Mouse (Mus musculus) left cerebral cortex, adult 2 months (tissue): ENCODE measurements around the gene Angptl2. TPM values are rescaled to one million over a fixed set of nuclear protein-coding genes. Genes with fewer than 3 reads are reported as not detected.

Experiments
- DNase-seq, 2 experiments: peaks; one replicate each; pipeline ENCODE4 v3.0.0; 2021 to 2022; ENCODE audit warnings: low spot score in 2 of 2, mixed read lengths in 1 of 2; ENCODE audit errors: extremely low spot score in 1 of 2
- H3K27ac ChIP-seq: fragments of 200-600 bp; 2 replicates; pipeline ENCODE4 v1.8.1; 2022
- H3K4me3 ChIP-seq: fragments of 200-600 bp; 2 replicates; pipeline ENCODE4 v1.8.1; 2022
- CTCF ChIP-seq: fragments of 200-600 bp; IDR thresholded peaks from 2 replicates; pipeline ENCODE4 v1.8.1; 2022; ENCODE audit warnings: antibody characterized with exemption, mild to moderate bottlenecking, moderate library complexity
- intact Hi-C: fragments of 180-260 bp; cut with DNase I; formaldehyde crosslinking; loops from one replicate; pipeline ENCODE4 v1.15.1; 2025
- total RNA-seq, 2 experiments: library from RNA; stranded (reverse); gene quantifications; 2 replicates each; pipeline ENCODE4 v1.2.3; 2021

Angptl2 gene
- total RNA-seq, 2 experiments from 2014 or later: 2.1 to 2.9 TPM

DNA sequence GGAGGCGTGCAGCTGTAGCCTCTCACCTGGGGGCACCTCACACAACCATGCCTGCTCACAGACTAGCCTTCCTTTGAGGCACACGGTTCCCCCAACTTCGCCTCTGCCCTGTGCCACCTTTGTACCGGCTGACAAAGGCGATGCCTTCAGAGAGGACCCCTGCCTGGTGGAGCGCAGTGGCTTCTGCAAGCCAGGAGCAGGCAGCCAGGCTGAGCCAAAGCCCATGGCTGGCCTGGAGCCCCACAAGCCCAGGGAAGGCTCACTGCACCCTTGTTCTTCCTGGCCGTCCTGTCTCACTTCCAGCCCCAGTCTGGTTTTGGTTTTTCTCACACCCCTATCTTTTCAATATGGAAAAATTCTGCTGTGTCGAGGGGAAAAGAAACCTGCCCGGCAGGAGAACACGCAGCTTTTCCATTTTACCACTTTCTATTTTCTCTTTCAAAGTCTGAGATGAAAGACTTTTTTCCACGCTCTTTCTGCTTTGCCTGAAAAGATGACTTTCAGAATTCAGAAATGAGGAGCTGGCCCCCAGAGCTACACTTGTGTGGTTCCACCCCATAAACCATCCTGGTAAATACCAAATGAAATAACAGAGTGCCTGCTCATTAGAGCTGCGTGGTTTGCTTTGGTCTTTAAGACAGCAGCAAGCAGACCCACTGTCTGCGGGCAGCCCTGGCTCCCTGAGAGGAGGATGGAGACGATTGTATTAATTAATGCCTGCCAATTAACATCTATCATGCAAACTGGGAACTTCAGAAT lies 36.5 kb upstream of the Angptl2 start:
- no peak for TF ChIP-seq CTCF
- Histone ChIP-seq H3K27ac (peak overlapping the region; percentile 53; the same call in 1 of the 2 replicates), H3K4me3 (no peak overlapping the region)
- intact Hi-C loops: no loop called here
- DNase-seq: no peak

DNA sequence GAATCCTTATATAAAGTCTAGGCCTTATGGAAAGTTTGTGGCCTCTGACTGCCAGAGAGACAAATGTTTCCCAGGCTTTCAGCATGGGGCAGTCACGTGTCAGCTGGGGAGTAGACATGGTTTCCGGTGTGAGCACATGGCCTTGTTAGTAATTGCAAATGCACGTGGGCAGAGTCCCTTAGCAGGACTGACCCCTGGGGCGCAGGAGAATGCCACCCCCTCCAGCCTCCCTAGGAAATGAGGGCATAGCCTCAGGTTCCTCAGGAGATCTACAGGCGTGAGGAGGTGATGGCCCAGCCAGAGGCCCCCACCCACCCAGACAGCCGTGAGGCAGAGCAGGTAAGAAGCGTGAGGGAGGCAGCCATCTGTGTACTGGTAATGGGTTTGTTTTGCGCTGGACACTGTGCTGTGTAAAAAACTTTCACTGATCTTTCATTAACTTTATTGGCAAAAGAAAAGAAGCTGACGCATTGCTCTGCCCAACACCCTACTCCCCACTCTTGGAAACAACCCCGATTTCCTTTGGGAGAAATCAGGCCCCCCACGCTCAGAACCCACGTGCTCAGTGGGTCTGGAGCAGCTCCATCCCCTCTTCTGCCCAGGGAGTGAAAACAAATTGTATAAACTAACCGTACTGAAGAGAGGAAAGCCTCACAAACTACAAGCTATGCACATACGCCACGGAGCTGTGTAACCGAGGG lies 35.8 kb upstream of the Angptl2 start:
- H3K4me3 ChIP-seq: no peak overlapping the region
- DNase-seq: no peak
- intact Hi-C loops: no loop called here
- H3K27ac ChIP-seq: peak overlapping the region; percentile 38; the same call in 1 of the 2 replicates
- no peak for TF ChIP-seq CTCF

DNA sequence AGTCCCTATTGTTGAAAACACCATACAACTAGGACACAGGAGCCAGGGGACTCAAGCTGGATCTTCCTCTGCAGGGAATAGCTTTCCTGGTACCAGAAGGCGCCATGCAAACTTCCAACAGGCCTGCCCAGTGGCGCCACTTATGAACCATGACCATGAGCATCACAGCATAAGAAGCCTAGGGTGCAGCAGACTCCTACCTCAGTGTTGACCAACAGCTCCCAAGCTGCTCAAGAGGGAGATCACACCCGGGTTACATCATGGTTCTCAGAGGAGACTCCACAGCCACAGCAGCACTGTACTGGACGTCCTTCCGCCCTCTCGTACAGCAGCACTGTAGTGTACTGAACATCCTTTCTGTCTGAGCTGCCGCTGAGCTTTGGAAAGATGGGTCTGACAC lies 32.5 kb upstream of the Angptl2 start:
- intact Hi-C loops: no loop called here
- Histone ChIP-seq H3K27ac (no peak overlapping the region), H3K4me3 (no peak overlapping the region)
- no peak for DNase-seq
- no peak for TF ChIP-seq CTCF

DNA sequence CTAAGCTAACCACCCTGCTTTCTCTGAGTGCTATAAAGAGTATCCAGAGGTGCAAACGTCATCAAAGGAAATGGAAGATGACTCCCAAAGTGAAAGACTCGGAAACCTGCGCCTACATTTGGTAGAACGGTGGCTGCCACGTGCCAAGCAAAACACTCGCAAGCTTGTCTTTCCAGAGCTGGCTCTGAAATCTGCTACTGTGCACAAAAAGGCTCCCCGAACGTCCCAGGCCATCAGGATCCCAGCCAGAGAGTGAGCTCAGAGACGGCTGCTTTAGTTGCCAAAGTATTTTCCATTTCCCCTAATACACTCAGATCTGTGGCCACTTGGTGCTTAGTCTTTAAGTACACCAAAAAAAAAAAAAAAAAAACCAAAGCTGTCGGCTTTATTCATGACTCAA lies 31.2 kb upstream of the Angptl2 start:
- no peak for TF ChIP-seq CTCF
- intact Hi-C loops: no loop called here
- DNase-seq: no peak
- Histone ChIP-seq H3K27ac (no peak overlapping the region), H3K4me3 (no peak overlapping the region)

DNA sequence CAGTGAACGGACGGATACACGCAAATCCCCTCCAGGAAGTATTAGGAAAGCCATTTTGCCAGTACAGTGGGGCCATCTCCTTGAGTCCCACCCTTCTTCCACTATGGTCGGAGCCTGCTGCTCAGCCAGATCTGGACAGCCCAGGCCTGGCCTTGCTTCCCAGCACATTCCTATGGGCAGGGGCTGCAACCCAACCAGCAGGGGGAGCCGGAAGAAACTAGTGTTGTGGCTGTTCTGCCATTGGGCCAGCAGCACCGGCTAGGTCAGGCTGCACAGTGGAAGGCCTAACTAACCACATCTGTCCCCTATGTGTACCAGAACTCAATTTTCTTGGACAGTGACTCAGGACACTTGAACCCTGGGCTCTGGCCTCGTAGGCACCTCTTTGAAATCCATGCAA lies 30.6 kb upstream of the Angptl2 start:
- H3K4me3 ChIP-seq: no peak overlapping the region
- no peak for DNase-seq
- H3K27ac ChIP-seq: no peak overlapping the region
- intact Hi-C loops: no loop called here
- TF ChIP-seq CTCF: peak; percentile 51

DNA sequence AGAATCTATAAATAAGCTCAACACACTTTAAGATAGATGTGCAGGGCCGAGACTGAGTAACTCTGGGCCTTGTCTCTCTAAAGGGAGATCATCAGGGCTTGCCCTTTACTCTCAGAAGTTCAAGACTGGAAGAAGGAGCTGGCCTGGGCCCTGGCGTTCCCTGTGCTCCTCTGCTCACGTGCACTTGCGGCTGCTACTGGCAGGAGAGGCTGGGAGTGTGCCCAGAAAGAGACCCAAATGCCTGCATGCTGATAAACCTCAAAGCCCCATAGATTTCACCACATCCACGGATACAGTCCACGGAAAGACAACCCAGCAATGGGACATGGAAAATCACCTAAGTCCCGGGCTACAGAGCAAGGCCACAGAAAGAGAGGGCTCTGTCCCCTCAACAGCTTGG lies 29.4 kb upstream of the Angptl2 start:
- intact Hi-C loops: no loop called here
- H3K4me3 ChIP-seq: no peak overlapping the region

DNA sequence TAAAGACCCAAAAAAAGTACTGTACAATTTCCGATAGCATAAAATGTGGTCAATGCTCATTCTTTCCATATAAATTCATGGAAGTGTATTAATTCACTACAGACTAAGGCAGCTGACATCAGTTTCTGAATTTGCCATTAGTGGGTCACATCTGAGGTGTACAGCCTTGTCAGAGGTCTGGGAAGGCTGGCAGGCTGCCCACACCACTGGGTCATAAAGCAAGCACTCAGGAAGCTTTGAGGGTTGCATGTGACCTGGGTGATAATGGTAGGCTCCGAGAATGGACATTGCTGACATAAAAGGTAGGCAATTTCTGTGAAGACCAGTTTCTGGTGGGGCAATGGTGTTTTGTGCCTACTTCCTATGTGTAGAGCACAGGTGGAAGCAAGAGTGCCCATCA lies 28.0 kb upstream of the Angptl2 start:
- intact Hi-C loops: no loop called here
- DNase-seq: no peak
- TF ChIP-seq CTCF: no peak
- no peak overlapping the region for H3K27ac ChIP-seq
- H3K4me3 ChIP-seq: no peak overlapping the region

More for the DNA sequence above, 29.4 kb upstream of the Angptl2 start:
- TF ChIP-seq CTCF: no peak
- H3K27ac ChIP-seq: no peak overlapping the region; the same call in 1 of the 2 replicates
- no peak for DNase-seq

DNA sequence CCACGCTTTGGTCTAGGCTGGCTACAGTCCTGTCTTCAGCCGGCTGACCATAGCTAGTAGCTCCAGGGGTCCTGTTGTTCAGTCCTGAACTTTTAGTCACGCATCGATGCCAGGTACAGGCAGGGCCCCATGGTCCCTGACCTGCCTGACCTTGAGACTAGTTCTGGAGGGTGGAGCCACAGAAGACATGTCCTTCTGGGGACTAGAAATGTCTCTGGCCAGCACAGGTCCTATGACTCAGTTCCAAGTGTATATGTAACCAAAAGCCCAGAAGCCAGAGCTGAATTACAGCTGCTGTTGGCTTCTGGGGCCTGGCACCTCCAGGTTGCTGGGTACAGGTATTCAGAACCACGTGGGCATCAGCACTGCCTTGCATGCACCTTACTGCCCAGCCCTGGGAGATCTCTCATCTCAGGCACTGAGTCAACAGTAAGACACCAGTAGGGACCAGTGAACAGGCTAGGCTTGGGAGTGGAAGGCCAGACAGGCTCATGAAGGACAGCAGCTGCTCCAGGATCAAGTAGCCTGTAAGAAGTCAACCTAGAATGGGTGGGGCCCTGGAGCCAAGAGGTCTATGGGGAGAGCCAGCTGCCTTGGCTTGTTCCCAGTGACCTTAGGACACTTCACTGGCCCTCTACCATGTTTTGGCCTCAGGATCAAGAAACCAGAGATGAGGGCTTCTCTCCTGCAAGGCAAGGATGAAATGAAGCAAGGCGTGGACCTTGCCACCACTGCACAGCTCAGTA lies 26.8 kb upstream of the Angptl2 start:
- H3K27ac ChIP-seq: no peak overlapping the region

DNA sequence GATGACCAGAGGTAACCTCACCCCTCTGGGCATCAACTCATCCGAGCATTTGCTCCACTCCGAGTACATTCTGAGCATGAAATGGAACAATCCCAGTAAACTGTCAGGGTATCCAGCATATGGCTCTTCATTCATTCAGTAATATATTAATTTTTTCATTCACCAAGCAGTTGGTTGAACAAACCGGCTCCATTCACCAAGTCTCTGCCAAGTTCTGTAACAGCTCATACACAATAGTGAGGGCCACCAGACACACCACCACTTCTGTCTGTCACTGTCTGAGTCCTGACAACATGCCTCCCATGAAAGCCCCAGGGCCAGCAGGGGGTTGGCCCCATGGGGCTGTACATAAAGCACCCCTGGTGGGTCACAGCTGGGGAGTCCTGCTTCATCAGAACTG lies 25.9 kb upstream of the Angptl2 start:
- no peak overlapping the region for H3K4me3 ChIP-seq
- TF ChIP-seq CTCF: no peak
- H3K27ac ChIP-seq: no peak overlapping the region
- intact Hi-C loops: no loop called here
- DNase-seq: no peak

More for the DNA sequence above, 26.8 kb upstream of the Angptl2 start:
- intact Hi-C loops: no loop called here
- no peak for TF ChIP-seq CTCF
- no peak for DNase-seq
- H3K4me3 ChIP-seq: no peak overlapping the region

DNA sequence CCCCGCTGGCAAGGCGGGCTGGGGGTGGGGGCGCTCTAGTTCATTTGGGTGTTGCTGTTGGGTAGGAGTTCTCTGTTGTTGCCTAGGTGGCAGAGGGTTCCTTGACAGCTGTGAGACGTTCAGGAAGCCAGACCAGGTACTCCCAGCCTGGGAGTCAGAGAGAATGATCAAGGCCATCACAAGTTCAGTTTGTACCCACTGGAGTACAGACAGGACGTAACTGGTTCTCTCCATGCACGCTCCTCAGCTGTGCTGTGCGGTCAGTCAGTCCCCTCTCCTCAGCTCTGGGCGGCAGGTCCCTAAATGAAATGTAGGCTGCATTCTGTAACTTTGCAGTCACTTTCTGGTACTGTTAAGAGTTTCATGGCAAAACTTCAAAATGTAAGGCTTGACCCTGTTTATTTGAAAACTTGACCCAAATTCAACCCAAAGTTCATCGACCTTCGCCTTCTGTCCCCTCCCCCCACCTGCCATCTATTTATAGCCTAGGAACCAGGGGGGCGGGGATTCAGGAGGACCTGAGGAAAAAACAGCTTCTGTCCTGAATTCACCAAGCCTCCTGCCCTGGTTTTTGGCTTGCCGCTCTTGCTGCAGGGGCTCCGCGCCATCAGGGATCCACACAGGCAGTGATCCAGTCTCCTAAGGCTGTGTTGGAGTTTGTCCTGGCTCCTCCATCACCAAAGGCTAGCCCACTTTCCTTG lies 15.4 kb upstream of the Angptl2 start:
- no peak for DNase-seq
- intact Hi-C loops: no loop called here
- Histone ChIP-seq H3K27ac (no peak overlapping the region), H3K4me3 (no peak overlapping the region)
- TF ChIP-seq CTCF: no peak

DNA sequence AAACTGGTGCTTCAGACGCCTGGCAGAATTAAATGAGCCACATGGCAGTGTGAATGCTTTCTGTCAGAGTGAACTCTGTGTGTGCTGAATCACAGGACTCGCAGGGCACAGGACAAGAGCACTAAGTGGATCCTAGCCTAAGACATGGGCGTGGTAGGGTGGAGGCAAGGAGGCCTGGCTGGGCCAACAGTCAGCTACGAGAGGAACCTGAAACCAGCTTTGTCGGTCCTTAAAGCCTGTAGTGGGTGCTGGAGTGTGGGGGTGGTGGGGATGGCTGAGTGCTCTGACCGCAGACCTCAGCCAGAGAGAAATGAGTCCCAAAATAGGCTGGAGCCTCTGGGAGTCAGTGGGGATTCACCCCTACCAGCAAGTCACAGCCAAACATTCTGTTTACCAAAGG lies 12.6 kb upstream of the Angptl2 start:
- intact Hi-C loops: no loop called here
- H3K27ac ChIP-seq: no peak overlapping the region

DNA sequence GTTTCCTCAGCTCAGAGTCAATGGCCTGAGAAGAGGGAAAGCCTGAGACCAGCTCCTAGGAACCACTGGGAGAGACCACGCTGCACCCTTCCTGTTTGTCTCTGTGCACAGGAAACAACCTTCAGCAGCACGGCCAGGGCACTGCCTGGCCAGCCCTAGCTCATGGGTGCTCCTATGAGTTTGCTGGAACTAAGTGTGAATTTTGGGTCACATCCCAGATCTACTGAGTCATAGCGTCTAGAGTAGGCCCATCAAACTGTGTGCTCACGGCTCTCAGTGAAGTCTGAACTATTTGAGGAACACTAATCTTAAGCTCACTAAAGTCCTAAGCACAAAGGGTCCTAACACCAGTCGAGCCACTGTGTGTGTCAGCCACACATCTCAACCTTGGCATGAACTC lies 10.9 kb upstream of the Angptl2 start:
- intact Hi-C loops: no loop called here
- Histone ChIP-seq H3K4me3 (no peak overlapping the region), H3K27ac (no peak overlapping the region)
- no peak for TF ChIP-seq CTCF
- DNase-seq: no peak

More for the DNA sequence above, 12.6 kb upstream of the Angptl2 start:
- H3K4me3 ChIP-seq: no peak overlapping the region
- TF ChIP-seq CTCF: no peak
- no peak for DNase-seq
